Mouse (Mus musculus) hindbrain, embryonic 10.5 days (tissue): ENCODE results near the gene Stat5a. TPM values are rescaled to one million over a fixed set of nuclear protein-coding genes. Genes with fewer than 3 reads are reported as not detected.

Experiments
- DNase-seq: peaks from one replicate; pipeline ENCODE4 v3.0.0-alpha.2; 2017; ENCODE audit warnings: low spot score
- H3K27ac ChIP-seq: fragments of 300-500 bp; sonication (generic); 2 replicates; pipeline ENCODE4 v1.5.1; 2016; ENCODE audit warnings: mild to moderate bottlenecking, moderate library complexity
- H3K27me3 ChIP-seq: fragments of 300-500 bp; sonication (generic); 2 replicates; pipeline ENCODE4 v1.6.1; 2016; ENCODE audit warnings: mild to moderate bottlenecking; ENCODE audit not compliant: poor library complexity, insufficient read depth, severe bottlenecking
- H3K36me3 ChIP-seq: fragments of 300-500 bp; sonication (generic); 2 replicates; pipeline ENCODE4 v1.6.1; 2016; ENCODE audit warnings: mild to moderate bottlenecking, moderate library complexity
- H3K4me1 ChIP-seq: fragments of 300-500 bp; sonication (generic); replicated peaks from 2 replicates; pipeline ENCODE4 v1.6.1; 2016; ENCODE audit warnings: mild to moderate bottlenecking
- H3K4me3 ChIP-seq: fragments of 300-500 bp; sonication (generic); 2 replicates; pipeline ENCODE4 v1.5.1; 2016; ENCODE audit warnings: mild to moderate bottlenecking, moderate library complexity
- H3K9me3 ChIP-seq: fragments of 300-500 bp; sonication (generic); 2 replicates; pipeline ENCODE4 v1.6.1; 2016; ENCODE audit warnings: mild to moderate bottlenecking, moderate library complexity
- WGBS: fragments of 180-500 bp; shearing (Covaris S2); methylation state at CpG from one replicate; pipeline ENCODE4 v1.1.7; 2016; 5-methylcytosine and 5-hydroxymethylcytosine counted together
- polyA plus RNA-seq: library from polyadenylated mRNA; unstranded; fragments of >200 nt; fragmentation: Nextera tagmentation; extraction: Ambion mirVana; gene quantifications from 2 replicates; pipeline ENCODE4 v1.2.1, GENCODE M21; 2016

Stat5a gene
- polyA plus RNA-seq, 1 experiment from 2014 or later = 2.8 TPM

- H3K4me1 ChIP-seq = peaks cover 19% of the 10 kb centered on the region
- 72% methylated on average over 4 of the region's 4 CpGs for WGBS
- no peaks in the 10 kb centered on the region for H3K36me3 ChIP-seq
- H3K4me3 ChIP-seq = no peak overlapping the region
- no peak overlapping the region for H3K27ac ChIP-seq
- H3K27me3 ChIP-seq = peaks cover 74% of the 10 kb centered on the region
- no peak for DNase-seq
- no peaks in the 10 kb centered on the region for H3K9me3 ChIP-seq
Observed at GRCm38 (mm10) chr11:100854268-100854667, 4.9 kb upstream of the Stat5a start.

GRCm38 (mm10) chr11:100855178-100855577, 4.0 kb upstream of the Stat5a start:
- H3K27ac ChIP-seq = no peak overlapping the region
- H3K4me3 ChIP-seq = no peak overlapping the region
- no peaks in the 10 kb centered on the region for H3K36me3 ChIP-seq
- H3K9me3 ChIP-seq = no peaks in the 10 kb centered on the region
- H3K4me1 ChIP-seq = peaks cover 18% of the 10 kb centered on the region
- 86% methylated on average over 4 of the region's 4 CpGs for WGBS
- DNase-seq = no peak
- H3K27me3 ChIP-seq = peaks cover 82% of the 10 kb centered on the region

- H3K27ac ChIP-seq = no peak overlapping the region
- peaks cover 92% of the 10 kb centered on the region for H3K27me3 ChIP-seq
- H3K4me1 ChIP-seq = peaks cover 14% of the 10 kb centered on the region
- no peaks in the 10 kb centered on the region for H3K36me3 ChIP-seq
- no peak overlapping the region for H3K4me3 ChIP-seq
- no peaks in the 10 kb centered on the region for H3K9me3 ChIP-seq
- WGBS = 77% methylated on average over 6 of the region's 6 CpGs
- no peak for DNase-seq
Observed at GRCm38 (mm10) chr11:100857960-100858359, 1.2 kb upstream of the Stat5a start.

GRCm38 (mm10) chr11:100859579-100860075, 476 bp downstream of the Stat5a start:
- Histone ChIP-seq H3K9me3 (no peaks in the 10 kb centered on the region), H3K4me1 (peaks cover 14% of the 10 kb centered on the region), H3K36me3 (no peaks in the 10 kb centered on the region), H3K4me3 (peak overlapping the region; percentile 59), H3K27me3 (peaks cover 88% of the 10 kb centered on the region), H3K27ac (no peak overlapping the region)
- DNase-seq = no peak
- WGBS = 50% methylated on average over 6 of the region's 6 CpGs

- no peaks in the 10 kb centered on the region for H3K36me3 ChIP-seq
- peak overlapping the region; percentile 59 for H3K4me3 ChIP-seq
- WGBS = 3% methylated on average over 55 of the region's 55 CpGs
- H3K27ac ChIP-seq = peak overlapping the region; percentile 66
- DNase-seq = peak; percentile 70
- no peaks in the 10 kb centered on the region for H3K9me3 ChIP-seq
- H3K4me1 ChIP-seq = peaks cover 14% of the 10 kb centered on the region
- H3K27me3 ChIP-seq = peaks cover 80% of the 10 kb centered on the region
Observed at GRCm38 (mm10) chr11:100860198-100861048, 1.3 kb downstream of the Stat5a start.

- H3K27ac ChIP-seq = no peak overlapping the region
- peaks cover 71% of the 10 kb centered on the region for H3K27me3 ChIP-seq
- H3K4me3 ChIP-seq = no peak overlapping the region
- WGBS = 79% methylated on average over 7 of the region's 7 CpGs
- peaks cover 14% of the 10 kb centered on the region for H3K4me1 ChIP-seq
- no peaks in the 10 kb centered on the region for H3K9me3 ChIP-seq
- DNase-seq = no peak
- no peaks in the 10 kb centered on the region for H3K36me3 ChIP-seq
Observed at GRCm38 (mm10) chr11:100861335-100861734, 2.2 kb downstream of the Stat5a start.

GRCm38 (mm10) chr11:100861836-100862235, 2.7 kb downstream of the Stat5a start:
- Histone ChIP-seq H3K27ac (no peak overlapping the region), H3K4me1 (peaks cover 14% of the 10 kb centered on the region), H3K27me3 (peaks cover 66% of the 10 kb centered on the region), H3K4me3 (no peak overlapping the region), H3K9me3 (no peaks in the 10 kb centered on the region), H3K36me3 (no peaks in the 10 kb centered on the region)
- DNase-seq = no peak
- 32% methylated on average over 3 of the region's 3 CpGs for WGBS

- 91% methylated on average over 10 of the region's 10 CpGs for WGBS
- Histone ChIP-seq H3K9me3 (no peaks in the 10 kb centered on the region), H3K27ac (no peak overlapping the region), H3K4me3 (no peak overlapping the region), H3K36me3 (no peaks in the 10 kb centered on the region), H3K27me3 (peaks cover 56% of the 10 kb centered on the region), H3K4me1 (peaks cover 14% of the 10 kb centered on the region)
- no peak for DNase-seq
Observed at GRCm38 (mm10) chr11:100863141-100863540, 4.0 kb downstream of the Stat5a start.

GRCm38 (mm10) chr11:100865618-100866017, 6.5 kb downstream of the Stat5a start:
- no peaks in the 10 kb centered on the region for H3K36me3 ChIP-seq
- WGBS = 89% methylated on average over 7 of the region's 7 CpGs
- H3K4me3 ChIP-seq = no peak overlapping the region
- no peak overlapping the region for H3K27ac ChIP-seq
- H3K27me3 ChIP-seq = peaks cover 31% of the 10 kb centered on the region
- H3K4me1 ChIP-seq = peaks cover 2% of the 10 kb centered on the region
- no peak for DNase-seq
- no peaks in the 10 kb centered on the region for H3K9me3 ChIP-seq

- Histone ChIP-seq H3K27me3 (peaks cover 3% of the 10 kb centered on the region; the same call in 1 of the 2 replicates), H3K27ac (no peak overlapping the region), H3K4me1 (0 out of 2 replicates have a peak, but pooled peaks cover 4% of the 10 kb centered on the region)
Observed at GRCm38 (mm10) chr11:100870256-100870967, 11.3 kb downstream of the Stat5a start.

GRCm38 (mm10) chr11:100870968-100871350, 11.8 kb downstream of the Stat5a start:
- H3K4me1 ChIP-seq = 0 out of 2 replicates have a peak, but pooled peaks cover 4% of the 10 kb centered on the region
- H3K4me3 ChIP-seq = no peak overlapping the region
- DNase-seq = no peak
- peaks cover 3% of the 10 kb centered on the region; the same call in 1 of the 2 replicates for H3K27me3 ChIP-seq
- no peaks in the 10 kb centered on the region for H3K36me3 ChIP-seq
- 84% methylated on average over 8 of the region's 8 CpGs for WGBS
- H3K27ac ChIP-seq = no peak overlapping the region
- H3K9me3 ChIP-seq = no peaks in the 10 kb centered on the region

More at GRCm38 (mm10) chr11:100870256-100870967, 11.3 kb downstream of the Stat5a start:
- Histone ChIP-seq H3K4me3 (no peak overlapping the region), H3K36me3 (no peaks in the 10 kb centered on the region), H3K9me3 (no peaks in the 10 kb centered on the region)
- no peak for DNase-seq
- WGBS = 86% methylated on average over 10 of the region's 10 CpGs

GRCm38 (mm10) chr11:100875761-100876160, 16.6 kb downstream of the Stat5a start:
- Histone ChIP-seq H3K4me3 (no peak overlapping the region), H3K9me3 (no peaks in the 10 kb centered on the region), H3K27ac (no peak overlapping the region), H3K27me3 (peaks cover 3% of the 10 kb centered on the region; the same call in 1 of the 2 replicates), H3K36me3 (no peaks in the 10 kb centered on the region), H3K4me1 (0 out of 2 replicates have a peak, but pooled peaks cover 4% of the 10 kb centered on the region)
- 80% methylated on average over 3 of the region's 3 CpGs for WGBS
- DNase-seq = no peak
